Mouse (Mus musculus): ENCODE measurements at regions not wholly inside any gene's neighbourhood (a gene's known extent, or its start where the extent isn't known, plus 50 kb on each side); places are given as distances from the start of the nearest gene placed in this dataset.

GRCm38 (mm10) chr13:31710681-31711080 is 85.1 kb downstream of the Foxf2 start:
- no peaks in the 10 kb centered on the region for H3K27me3 ChIP-seq (ENCODE audit: insufficient read depth, low read length)
- H3K4me1 ChIP-seq (ENCODE audit: insufficient read depth) = no peaks in the 10 kb centered on the region
- TF ChIP-seq CTCF (IDR thresholded peaks at IDR 0.05; ENCODE audit: low read depth) = no peak
- TF ChIP-seq EP300 (IDR thresholded peaks at IDR 0.05; ENCODE audit: low read depth) = no peak
- H3K27ac ChIP-seq (ENCODE audit: low read depth) = no peak overlapping the region
- no peak overlapping the region for H3K4me2 ChIP-seq (ENCODE audit: low read depth, low read length)
- no peak for DNase-seq
- no peak overlapping the region for H3K9ac ChIP-seq (replicated peaks)
- no peak for ATAC-seq
- H3K4me3 ChIP-seq (ENCODE audit: low read depth, low read length) = no peak overlapping the region
- no peaks in the 10 kb centered on the region for H3K9me3 ChIP-seq (ENCODE audit: low read length)
- H3K36me3 ChIP-seq (replicated peaks; ENCODE audit: insufficient read depth, low read length) = no peaks in the 10 kb centered on the region
- 75% methylated on average over 6 of the region's 6 CpGs for WGBS (ENCODE audit: insufficient replicate concordance)

GRCm38 (mm10) chr13:31715683-31716082 is 90.1 kb downstream of the Foxf2 start:
- Histone ChIP-seq H3K27ac (ENCODE audit: low read depth) (no peak overlapping the region), H3K9me3 (ENCODE audit: low read length) (no peaks in the 10 kb centered on the region), H3K4me1 (ENCODE audit: insufficient read depth) (no peaks in the 10 kb centered on the region), H3K27me3 (ENCODE audit: insufficient read depth, low read length) (no peaks in the 10 kb centered on the region), H3K4me3 (ENCODE audit: low read depth, low read length) (no peak overlapping the region), H3K36me3 (replicated peaks; ENCODE audit: insufficient read depth, low read length) (no peaks in the 10 kb centered on the region), H3K4me2 (ENCODE audit: low read depth, low read length) (no peak overlapping the region), H3K9ac (replicated peaks) (no peak overlapping the region)
- ATAC-seq (no peak), DNase-seq (no peak)
- TF ChIP-seq EP300 (IDR thresholded peaks at IDR 0.05; ENCODE audit: low read depth) (no peak), CTCF (IDR thresholded peaks at IDR 0.05; ENCODE audit: low read depth) (no peak)
- WGBS (ENCODE audit: insufficient replicate concordance) = 71% methylated on average over 2 of the region's 2 CpGs

- Histone ChIP-seq H3K4me2 (ENCODE audit: low read depth, low read length) (no peak overlapping the region), H3K9me3 (ENCODE audit: low read length) (no peaks in the 10 kb centered on the region), H3K9ac (replicated peaks) (no peak overlapping the region), H3K4me1 (ENCODE audit: insufficient read depth) (no peaks in the 10 kb centered on the region), H3K27me3 (ENCODE audit: insufficient read depth, low read length) (no peaks in the 10 kb centered on the region), H3K27ac (ENCODE audit: low read depth) (no peak overlapping the region), H3K4me3 (ENCODE audit: low read depth, low read length) (no peak overlapping the region), H3K36me3 (replicated peaks; ENCODE audit: insufficient read depth, low read length) (no peaks in the 10 kb centered on the region)
- WGBS (ENCODE audit: insufficient replicate concordance) = 20% methylated on average over 2 of the region's 2 CpGs
- TF ChIP-seq EP300 (IDR thresholded peaks at IDR 0.05; ENCODE audit: low read depth) (no peak), CTCF (IDR thresholded peaks at IDR 0.05; ENCODE audit: low read depth) (no peak)
- ATAC-seq (no peak), DNase-seq (no peak)
These were observed 89.7 kb upstream of the Foxc1 start for GRCm38 (mm10) chr13:31716771-31717170.

DNA sequence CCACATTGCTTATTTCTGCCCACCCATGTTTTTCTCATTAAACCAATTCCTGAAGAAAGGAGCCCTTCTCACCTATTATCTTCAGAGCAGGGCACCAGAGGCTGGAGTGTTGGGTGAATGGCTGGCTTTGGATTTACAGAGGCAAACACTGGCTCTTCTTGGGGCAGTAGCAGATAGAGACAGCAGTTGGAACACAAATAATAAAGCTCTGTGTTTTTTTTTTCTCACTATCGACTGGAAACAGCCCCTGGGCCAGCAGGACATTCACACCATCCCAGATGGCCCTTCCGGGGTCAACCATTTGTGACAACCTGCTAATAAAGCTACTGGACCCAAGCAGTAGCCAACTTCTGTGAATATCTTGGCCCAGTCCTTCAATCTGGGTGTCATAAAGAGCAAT is 85.7 kb upstream of the Foxc1 start:
- Histone ChIP-seq H3K4me3 (ENCODE audit: low read depth, low read length) (no peak overlapping the region), H3K36me3 (replicated peaks; ENCODE audit: insufficient read depth, low read length) (no peaks in the 10 kb centered on the region), H3K27me3 (ENCODE audit: insufficient read depth, low read length) (no peaks in the 10 kb centered on the region), H3K4me2 (ENCODE audit: low read depth, low read length) (no peak overlapping the region), H3K4me1 (ENCODE audit: insufficient read depth) (no peaks in the 10 kb centered on the region), H3K9me3 (ENCODE audit: low read length) (no peaks in the 10 kb centered on the region), H3K27ac (ENCODE audit: low read depth) (no peak overlapping the region), H3K9ac (replicated peaks) (no peak overlapping the region)
- WGBS (ENCODE audit: insufficient replicate concordance) = 60% methylated on average over 2 of the region's 2 CpGs
- no peak for ATAC-seq
- no peak for DNase-seq
- no peak for TF ChIP-seq CTCF (IDR thresholded peaks at IDR 0.05; ENCODE audit: low read depth)
- TF ChIP-seq EP300 (IDR thresholded peaks at IDR 0.05; ENCODE audit: low read depth) = no peak

DNA sequence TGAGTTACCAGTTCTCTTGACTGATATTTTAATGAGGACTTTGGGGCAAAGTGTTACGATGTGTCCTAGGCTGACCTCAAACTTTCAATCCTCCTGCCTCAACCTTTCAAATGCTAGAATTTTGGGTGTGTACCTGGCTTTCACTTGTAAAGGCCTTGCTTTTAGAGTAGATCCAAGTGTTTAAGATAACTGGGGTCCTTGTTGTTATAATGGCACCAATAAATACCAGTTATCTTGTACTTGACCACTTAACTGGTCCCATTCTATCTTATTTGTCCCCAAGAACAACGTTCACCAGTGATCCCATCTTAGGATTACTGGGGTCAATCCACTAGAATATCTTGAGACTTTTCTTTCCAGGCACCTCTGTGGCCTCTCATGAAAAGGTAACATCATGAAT is 77.6 kb upstream of the Foxc1 start:
- TF ChIP-seq EP300 (IDR thresholded peaks at IDR 0.05; ENCODE audit: low read depth) = no peak
- TF ChIP-seq CTCF (IDR thresholded peaks at IDR 0.05; ENCODE audit: low read depth) = no peak
- Histone ChIP-seq H3K27me3 (ENCODE audit: insufficient read depth, low read length) (no peaks in the 10 kb centered on the region), H3K4me3 (ENCODE audit: low read depth, low read length) (no peak overlapping the region), H3K27ac (ENCODE audit: low read depth) (no peak overlapping the region), H3K4me2 (ENCODE audit: low read depth, low read length) (no peak overlapping the region), H3K36me3 (replicated peaks; ENCODE audit: insufficient read depth, low read length) (no peaks in the 10 kb centered on the region), H3K4me1 (ENCODE audit: insufficient read depth) (no peaks in the 10 kb centered on the region), H3K9ac (replicated peaks) (no peak overlapping the region), H3K9me3 (ENCODE audit: low read length) (no peaks in the 10 kb centered on the region)
- ATAC-seq (no peak), DNase-seq (no peak)
- WGBS (ENCODE audit: insufficient replicate concordance) = 84% methylated on average over 2 of the region's 2 CpGs

GRCm38 (mm10) chr13:31746276-31746675 is 60.2 kb upstream of the Foxc1 start:
- 74% methylated on average over 1 of the region's 1 CpGs for WGBS (ENCODE audit: insufficient replicate concordance)
- TF ChIP-seq EP300 (IDR thresholded peaks at IDR 0.05; ENCODE audit: low read depth) (no peak), CTCF (IDR thresholded peaks at IDR 0.05; ENCODE audit: low read depth) (no peak)
- no peak overlapping the region for H3K27ac ChIP-seq (ENCODE audit: low read depth)
- DNase-seq = no peak
- H3K4me1 ChIP-seq (ENCODE audit: insufficient read depth) = no peaks in the 10 kb centered on the region
- H3K9me3 ChIP-seq (ENCODE audit: low read length) = no peaks in the 10 kb centered on the region
- H3K4me2 ChIP-seq (ENCODE audit: low read depth, low read length) = no peak overlapping the region
- no peaks in the 10 kb centered on the region for H3K36me3 ChIP-seq (replicated peaks; ENCODE audit: insufficient read depth, low read length)
- H3K27me3 ChIP-seq (ENCODE audit: insufficient read depth, low read length) = no peaks in the 10 kb centered on the region
- H3K9ac ChIP-seq (replicated peaks) = no peak overlapping the region
- no peak for ATAC-seq
- no peak overlapping the region for H3K4me3 ChIP-seq (ENCODE audit: low read depth, low read length)
